ENCODE assay signal across 19 mouse cellular contexts in the genomic region with DNA sequence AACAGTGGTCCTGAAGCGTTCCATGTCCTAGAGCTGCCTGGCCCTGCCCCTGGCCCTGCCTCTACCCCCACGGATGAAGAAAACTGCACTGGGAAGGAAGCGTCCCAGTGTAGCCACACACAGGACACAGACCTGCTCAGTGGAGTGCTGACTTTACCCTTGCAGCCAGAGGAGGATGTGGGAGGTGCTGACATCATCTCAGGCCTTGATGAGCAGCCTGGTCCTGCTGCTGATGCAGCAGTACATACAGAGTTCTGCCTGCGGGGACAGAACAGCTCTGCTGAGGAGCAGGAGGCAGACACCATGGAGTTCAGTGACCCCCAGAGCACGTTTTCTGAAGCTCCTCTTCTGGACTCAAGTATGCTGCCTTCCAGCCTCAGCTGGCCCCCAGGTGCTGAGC. TPM values are rescaled to one million over a fixed set of nuclear protein-coding genes. Genes with fewer than 3 reads are reported as not detected.
DNase-seq lines count a peak whose midpoint lies in the region; ATAC-seq and TF ChIP-seq lines count a peak whose summit lies in the region.
"Had no signal": no experiment of that assay in that cellular context is flagged by ENCODE, and none has a peak within 500 bp of the region (broad histone marks: within the 10 kb centered on the region; RNA-seq: fewer than 3 reads in every experiment).

No protein-coding gene starts in this region.

- no peak overlapping the region for H3K27ac ChIP-seq in kidney, embryonic 16.5 days (ENCODE audit: low read length)
- no peak overlapping the region for H3K27ac ChIP-seq in kidney, embryonic 14.5 days (ENCODE audit: low read depth, low read length)
- no peak overlapping the region for H3K27ac ChIP-seq in limb, embryonic 13.5 days
- H3K27ac ChIP-seq in limb, embryonic 10.5 days = no peak overlapping the region
- no peak overlapping the region for H3K27ac ChIP-seq in CH12.LX (ENCODE audit: insufficient read depth, low read depth)
- H3K27ac ChIP-seq: embryonic facial prominence, embryonic 10.5 days; heart, embryonic 10.5 days; liver, embryonic 13.5 days; neural tube, embryonic 15.5 days had no signal

- WGBS in kidney, embryonic 16.5 days = 64% methylated on average over 5 of the region's 5 CpGs
- 69% methylated on average over 5 of the region's 5 CpGs for WGBS in kidney, embryonic 14.5 days
- 80% methylated on average over 5 of the region's 5 CpGs for WGBS in limb, embryonic 13.5 days
- 81% methylated on average over 5 of the region's 5 CpGs for WGBS in limb, embryonic 10.5 days

- TF ChIP-seq EP300 in CH12.LX (IDR thresholded peaks at IDR 0.05; ENCODE audit: low read length) = no peak

- H3K4me2 ChIP-seq in kidney, embryonic 16.5 days (replicated peaks; ENCODE audit: low read depth, low read length) = no peak overlapping the region
- H3K4me2 ChIP-seq in kidney, embryonic 14.5 days (replicated peaks; ENCODE audit: low read depth, low read length) = no peak overlapping the region
- H3K4me2 ChIP-seq in limb, embryonic 13.5 days (replicated peaks) = no peak overlapping the region
- H3K4me2 ChIP-seq in CH12.LX (ENCODE audit: insufficient read depth, low read depth, poor library complexity, severe bottlenecking) = no peak overlapping the region
- H3K4me2 ChIP-seq: liver, embryonic 13.5 days; midbrain, embryonic 11.5 days; neural tube, embryonic 15.5 days had no signal

- no peak for TF ChIP-seq CTCF in CH12.LX (conservative IDR thresholded peaks at IDR 0.05 in 1 of 2, IDR thresholded peaks at IDR 0.05 in 1 of 2; ENCODE audit: low read depth in 2 of 2, low read length in 2 of 2)

- no peaks in the 10 kb centered on the region for H3K27me3 ChIP-seq in kidney, embryonic 16.5 days (ENCODE audit: insufficient read depth, low read length)
- no peaks in the 10 kb centered on the region for H3K27me3 ChIP-seq in kidney, embryonic 14.5 days (ENCODE audit: control insufficient read depth, insufficient read depth, low read length)
- no peaks in the 10 kb centered on the region for H3K27me3 ChIP-seq in limb, embryonic 13.5 days
- no peaks in the 10 kb centered on the region for H3K27me3 ChIP-seq in limb, embryonic 10.5 days (ENCODE audit: low read depth, poor library complexity, severe bottlenecking)
- H3K27me3 ChIP-seq in CH12.LX (replicated peaks) = no peaks in the 10 kb centered on the region
- H3K27me3 ChIP-seq: liver, embryonic 13.5 days; neural tube, embryonic 15.5 days had no signal

- TF ChIP-seq RAD21 in CH12.LX (IDR thresholded peaks at IDR 0.05; ENCODE audit: low read depth, low read length) = no peak

- no peaks in the 10 kb centered on the region for H3K79me2 ChIP-seq in CH12.LX (replicated peaks; ENCODE audit: control insufficient read depth, extremely low read depth, insufficient read depth, poor library complexity, severe bottlenecking)

- dilution Hi-C loops in CH12.LX (cut with MboI; ENCODE audit: extremely low pct_ligation_motif_present, extremely low pct_unique_long_range_greater_than_20kb, low sequenced_read_pairs) = no loop called here

- H3K4me3 ChIP-seq in kidney, embryonic 16.5 days (ENCODE audit: low read length) = no peak overlapping the region
- H3K4me3 ChIP-seq in kidney, embryonic 14.5 days (ENCODE audit: low read length) = no peak overlapping the region
- H3K4me3 ChIP-seq in limb, embryonic 13.5 days = no peak overlapping the region
- no peak overlapping the region for H3K4me3 ChIP-seq in limb, embryonic 10.5 days
- no peak overlapping the region for H3K4me3 ChIP-seq in CH12.LX (replicated peaks in 1 of 3; ENCODE audit: low read depth in 2 of 3, low read length in 2 of 3, poor library complexity in 1 of 3)
- H3K4me3 ChIP-seq: embryonic facial prominence, embryonic 10.5 days; erythroblast, embryonic 14.5 days; heart, embryonic 10.5 days; liver, embryonic 13.5 days; neural tube, embryonic 15.5 days had no signal

- no peak for TF ChIP-seq POLR2A in CH12.LX (IDR thresholded peaks at IDR 0.05; ENCODE audit: low read depth, low read length)

- in situ Hi-C loops in CH12.LX (cut with MboI; ENCODE audit: low pct_ligation_motif_present, low pct_unique_long_range_greater_than_20kb, low sequenced_read_pairs) = loop anchor here (10.0 kb wide), 1 partner anchor 202 kb away; no protein-coding TSS in a partner anchor

- DNase-seq in limb, embryonic 10.5 days (ENCODE audit: low spot score) = no peak
- no peak for DNase-seq in CH12.LX (ENCODE audit: extremely low read depth)
- no peak for DNase-seq in thymus, postnatal 0 days (ENCODE audit: low spot score)
- DNase-seq: adrenal gland, postnatal 25 days; cerebellum, postnatal 25 days; gastrocnemius, postnatal 25 days; kidney, postnatal 14 days; liver, embryonic 13.5 days; lung, postnatal 36 days had no signal

- ATAC-seq in kidney, embryonic 16.5 days (ENCODE audit: low FRiP score, low TSS enrichment) = peak; percentile 58
- no peak; the same call in 1 of the 2 replicates for ATAC-seq in kidney, embryonic 14.5 days (ENCODE audit: low FRiP score, low TSS enrichment)
- no peak; the same call in 1 of the 2 replicates for ATAC-seq in limb, embryonic 13.5 days (ENCODE audit: low FRiP score, low read depth)
- peak; percentile 28 for ATAC-seq in inflammation-experienced regulatory T-cells, adult 6 months
- ATAC-seq: forebrain, embryonic 16.5 days had no signal

- H3K9me3 ChIP-seq in kidney, embryonic 16.5 days (ENCODE audit: low read length) = no peaks in the 10 kb centered on the region
- H3K9me3 ChIP-seq in kidney, embryonic 14.5 days (ENCODE audit: control insufficient read depth, low read length) = no peaks in the 10 kb centered on the region
- H3K9me3 ChIP-seq in limb, embryonic 13.5 days = no peaks in the 10 kb centered on the region
- no peaks in the 10 kb centered on the region for H3K9me3 ChIP-seq in limb, embryonic 10.5 days (replicated peaks)
- no peaks in the 10 kb centered on the region for H3K9me3 ChIP-seq in CH12.LX (replicated peaks; ENCODE audit: low read length)
- H3K9me3 ChIP-seq: embryonic facial prominence, embryonic 10.5 days; heart, embryonic 10.5 days; liver, embryonic 13.5 days; neural tube, embryonic 15.5 days had no signal

- H3K9ac ChIP-seq in kidney, embryonic 16.5 days (replicated peaks; ENCODE audit: low read length) = no peak overlapping the region
- no peak overlapping the region for H3K9ac ChIP-seq in kidney, embryonic 14.5 days (ENCODE audit: low read depth, low read length)
- 0 out of 2 replicates have a peak overlapping the region, but pooled peaks have one; percentile 19 for H3K9ac ChIP-seq in limb, embryonic 13.5 days
- no peak overlapping the region for H3K9ac ChIP-seq in CH12.LX (ENCODE audit: insufficient read depth, low read depth)
- H3K9ac ChIP-seq: liver, embryonic 13.5 days; neural tube, embryonic 15.5 days had no signal

- H3K36me3 ChIP-seq in kidney, embryonic 16.5 days (ENCODE audit: insufficient read depth, low read length) = peaks cover 17% of the 10 kb centered on the region; the same call in 1 of the 2 replicates
- H3K36me3 ChIP-seq in kidney, embryonic 14.5 days (ENCODE audit: control insufficient read depth, insufficient read depth, low read length) = peaks cover 19% of the 10 kb centered on the region
- H3K36me3 ChIP-seq in limb, embryonic 13.5 days = peaks cover 45% of the 10 kb centered on the region
- H3K36me3 ChIP-seq in limb, embryonic 10.5 days = peaks cover 49% of the 10 kb centered on the region
- H3K36me3 ChIP-seq in CH12.LX (replicated peaks in 1 of 2; ENCODE audit: control insufficient read depth in 1 of 2, insufficient read depth in 1 of 2, low read length in 1 of 2) = peaks cover 28 to 77% of the 10 kb centered on the region in 2 experiments

- no peaks in the 10 kb centered on the region for H3K4me1 ChIP-seq in kidney, embryonic 16.5 days (ENCODE audit: insufficient read depth, low read length)
- H3K4me1 ChIP-seq in kidney, embryonic 14.5 days (ENCODE audit: control insufficient read depth, insufficient read depth, low read length) = no peaks in the 10 kb centered on the region
- H3K4me1 ChIP-seq in limb, embryonic 13.5 days = 0 out of 2 replicates have a peak, but pooled peaks cover 4% of the 10 kb centered on the region
- no peaks in the 10 kb centered on the region for H3K4me1 ChIP-seq in limb, embryonic 10.5 days
- peaks cover 0 to 6% of the 10 kb centered on the region in 2 experiments; a peak in 1 of 4 replicates for H3K4me1 ChIP-seq in CH12.LX (ENCODE audit: control insufficient read depth in 1 of 2, insufficient read depth in 2 of 2)
- H3K4me1 ChIP-seq: embryonic facial prominence, embryonic 10.5 days; neural tube, embryonic 15.5 days had no signal

RNA-seq across cellular contexts. Expression of a gene that starts 43.8 kb away (rescaled TPM):
- 3.6 and 4.5 TPM in 2 replicates for polyA plus RNA-seq in kidney, embryonic 16.5 days (2015; fragmentation: Nextera tagmentation; extraction: Ambion mirVana)
- 2.8 and 3.6 TPM in 2 replicates for polyA plus RNA-seq in kidney, embryonic 14.5 days (2014; fragmentation: Nextera tagmentation; extraction: Ambion mirVana)
- 4.4 and 4.9 TPM in 2 replicates for polyA plus RNA-seq in limb, embryonic 13.5 days (2015; fragmentation: Nextera tagmentation; extraction: Ambion mirVana)
- polyA plus RNA-seq in limb, embryonic 10.5 days (2016; fragmentation: Nextera tagmentation; extraction: Ambion mirVana) = 6.0 and 6.7 TPM in 2 replicates
- total RNA-seq in CH12.LX (2012; rRNA removed) = 6.7 and 7.5 TPM in 2 replicates
- total RNA-seq in CH12.LX (2014; rRNA removed) = 2.6 and 3.1 TPM in 2 replicates
- polyA plus RNA-seq in CH12.LX (2012; ENCODE audit: insufficient read length, low read depth) = 2.8 and 2.9 TPM in 2 replicates
- polyA plus RNA-seq in inflammation-experienced regulatory T-cells, adult 6 months (2017; shearing (Covaris generic)) = 1 to 10 TPM in 2 of 3 experiments, under 1 TPM in 1; 0.88 to 1.6 (median 1.4) TPM
- polyA plus RNA-seq in thymus, postnatal 0 days (2015; fragmentation: Nextera tagmentation; extraction: Ambion mirVana) = 1.6 and 1.8 TPM in 2 replicates

RNA-seq across cellular contexts. Expression of a gene that starts 43.9 kb away (rescaled TPM):
- 79.9 and 82.9 TPM in 2 replicates for polyA plus RNA-seq in kidney, embryonic 16.5 days (2015; fragmentation: Nextera tagmentation; extraction: Ambion mirVana)
- polyA plus RNA-seq in kidney, embryonic 14.5 days (2014; fragmentation: Nextera tagmentation; extraction: Ambion mirVana) = 82.2 and 93.7 TPM in 2 replicates
- polyA plus RNA-seq in limb, embryonic 13.5 days (2015; fragmentation: Nextera tagmentation; extraction: Ambion mirVana) = 69.0 and 73.4 TPM in 2 replicates
- polyA plus RNA-seq in limb, embryonic 10.5 days (2016; fragmentation: Nextera tagmentation; extraction: Ambion mirVana) = 88.4 and 114 TPM in 2 replicates
- total RNA-seq in CH12.LX (2012; rRNA removed) (135 and 161 TPM in 2 replicates), CH12.LX (2014; rRNA removed) (164 and 167 TPM in 2 replicates)
- polyA plus RNA-seq in CH12.LX (2012; ENCODE audit: insufficient read length, low read depth) = 114 and 131 TPM in 2 replicates
- 10 to 100 TPM; 38.4 to 45.4 (median 43.2) TPM for polyA plus RNA-seq in inflammation-experienced regulatory T-cells, adult 6 months (2017; shearing (Covaris generic))
- polyA plus RNA-seq in thymus, postnatal 0 days (2015; fragmentation: Nextera tagmentation; extraction: Ambion mirVana) = 70.0 and 71.9 TPM in 2 replicates

RNA-seq across cellular contexts. Expression of a gene that starts 46.0 kb away (rescaled TPM):
- polyA plus RNA-seq in kidney, embryonic 16.5 days (2015; fragmentation: Nextera tagmentation; extraction: Ambion mirVana) = 14.8 and 16.7 TPM in 2 replicates
- polyA plus RNA-seq in kidney, embryonic 14.5 days (2014; fragmentation: Nextera tagmentation; extraction: Ambion mirVana) = 11.0 and 12.4 TPM in 2 replicates
- polyA plus RNA-seq in limb, embryonic 13.5 days (2015; fragmentation: Nextera tagmentation; extraction: Ambion mirVana) = 14.1 and 16.3 TPM in 2 replicates
- polyA plus RNA-seq in limb, embryonic 10.5 days (2016; fragmentation: Nextera tagmentation; extraction: Ambion mirVana) = 15.2 and 17.2 TPM in 2 replicates
- total RNA-seq in CH12.LX (2012; rRNA removed) (4.7 and 5.2 TPM in 2 replicates), CH12.LX (2014; rRNA removed) (2.1 and 2.5 TPM in 2 replicates)
- polyA plus RNA-seq in CH12.LX (2012; ENCODE audit: insufficient read length, low read depth) = 1.5 and 2.4 TPM in 2 replicates
- 1 to 10 TPM in 1 of 3 experiments, under 1 TPM in 2; 0.28 to 1.4 (median 0.61) TPM for polyA plus RNA-seq in inflammation-experienced regulatory T-cells, adult 6 months (2017; shearing (Covaris generic))
- 9.6 and 11.0 TPM in 2 replicates for polyA plus RNA-seq in thymus, postnatal 0 days (2015; fragmentation: Nextera tagmentation; extraction: Ambion mirVana)

Comparison
In these comparisons a context has a peak if more than half of its experiments do, and no peak if none do; other contexts are left out.
1. ATAC-seq: peak in kidney, embryonic 16.5 days (single experiment) and inflammation-experienced regulatory T-cells, adult 6 months (single experiment); none in kidney, embryonic 14.5 days (single experiment) and limb, embryonic 13.5 days (single experiment).